Mouse (Mus musculus): ENCODE data around the gene Zfp617.
"Not testable (repeated sequence)": the region's sequence is repeated elsewhere in the genome, so short reads cannot be mapped to it uniquely, and the experiment has no call there.

Gene Zfp617

GRCm38 (mm10) chr8:71908309-71909261 lies at the start of gene Zfp617, which contains the start of gene Zfp882:
Gene Zfp617, plus strand, starts transcription at chr8:71908635.
Gene Zfp882, plus strand, starts transcription at chr8:71908608.
- DNase-seq (ENCODE audit: low spot score in 2 of 2): peak; percentile 87 to 94

DNA sequence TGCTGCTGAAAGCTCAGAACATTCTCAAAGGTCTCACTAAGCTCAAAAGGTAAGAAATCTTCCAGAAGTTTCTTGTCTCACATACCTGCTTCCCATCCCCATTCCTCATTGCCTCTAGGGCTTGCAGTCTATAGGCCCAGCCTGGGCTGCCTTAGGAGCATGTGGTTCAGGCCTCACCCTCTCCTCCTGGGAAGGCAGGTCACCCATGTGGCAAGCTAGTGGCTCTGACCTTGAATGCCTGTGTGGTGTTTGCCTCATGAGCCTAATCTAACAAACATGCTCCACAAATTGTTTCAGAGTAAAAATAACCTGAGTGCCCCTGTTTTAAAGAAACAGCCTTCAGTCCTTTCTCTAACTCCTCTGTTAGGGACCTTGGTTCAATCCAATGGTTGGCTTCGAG lies 46.9 kb upstream of the Zfp617 start:
- not testable (repeated sequence) for DNase-seq (ENCODE audit: low spot score in 2 of 2)

DNA sequence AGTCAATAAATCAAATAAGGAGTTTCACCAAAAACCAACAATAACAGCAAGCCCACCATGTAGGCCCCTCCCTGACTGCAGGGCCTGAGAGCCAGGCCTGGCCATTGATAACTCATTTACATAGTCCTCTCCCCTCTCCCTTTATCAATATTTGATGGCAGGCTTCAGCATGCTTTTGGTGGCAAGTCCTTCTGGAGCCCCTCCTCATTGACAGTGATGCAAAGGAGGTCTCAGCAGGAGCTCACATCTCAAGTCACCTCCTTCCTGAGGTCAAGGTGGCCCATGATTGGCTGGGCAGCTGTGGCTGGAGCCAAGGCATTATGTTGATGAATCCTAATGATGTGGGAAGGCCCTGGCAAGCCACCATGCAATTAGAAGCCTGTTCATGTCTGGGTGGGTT lies 46.4 kb upstream of the Zfp617 start:
- not testable (repeated sequence) for DNase-seq (ENCODE audit: low spot score in 2 of 2)

DNA sequence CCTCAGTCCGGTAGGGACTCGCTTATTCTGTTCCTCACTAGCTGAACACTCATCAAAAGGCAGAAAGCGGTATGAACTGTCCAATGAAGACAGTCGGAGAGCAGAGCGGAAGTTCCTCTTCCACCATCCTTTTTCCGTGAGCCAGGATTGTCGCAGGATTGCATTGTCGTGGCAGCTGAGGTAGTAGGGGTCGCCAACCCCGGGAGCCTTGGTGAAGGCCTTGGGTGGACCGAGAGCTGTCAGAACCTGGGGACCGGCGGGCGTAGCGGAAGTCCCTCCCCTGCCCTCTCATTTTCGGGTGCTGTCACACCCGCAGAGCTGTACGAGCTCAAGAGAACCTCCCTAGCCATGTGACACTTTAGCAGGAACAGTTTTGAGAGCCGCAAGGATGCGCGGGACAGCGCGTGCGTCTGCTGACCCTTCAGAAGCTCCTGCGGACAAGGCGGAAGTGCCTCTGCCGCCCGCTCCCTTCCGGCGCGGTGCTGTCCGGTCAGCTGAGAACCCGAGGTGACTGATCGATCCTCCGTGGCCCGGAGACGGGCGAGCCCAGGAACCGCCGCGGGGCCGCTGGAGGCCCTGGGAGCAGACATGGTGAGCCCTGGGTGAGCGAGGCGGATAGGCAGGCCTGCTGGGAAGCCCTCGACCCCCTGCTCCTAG lies 26.7 kb upstream of the Zfp617 start, which contains the start of gene Zfp709:
TSS of gene Zfp709 (plus strand) at position 402 of the 657 bp plus-strand sequence.
- DNase-seq (ENCODE audit: low spot score in 2 of 2): peak; percentile 20 to 62

DNA sequence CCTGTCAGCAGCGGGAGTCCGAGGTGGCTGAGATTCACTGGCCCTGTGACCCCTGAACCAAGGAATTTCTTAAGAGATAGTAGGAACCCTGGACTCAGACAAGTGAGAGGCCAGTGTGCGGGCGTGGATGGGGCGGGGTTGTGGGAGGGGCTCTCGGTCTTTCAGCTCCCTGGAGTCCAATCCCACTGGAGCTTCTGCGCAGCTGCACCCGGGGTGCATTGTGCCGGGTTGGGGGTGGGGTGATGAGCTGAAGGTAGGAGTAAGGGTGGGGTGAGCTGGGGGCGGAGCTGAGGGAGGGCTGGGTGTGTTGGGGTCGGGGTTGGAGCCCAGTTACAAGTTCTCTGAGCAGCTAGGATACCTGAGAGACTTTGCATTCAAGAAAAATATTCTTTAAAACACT lies 7.8 kb upstream of the Zfp617 start:
- DNase-seq (ENCODE audit: low spot score in 2 of 2): not testable (repeated sequence)

GRCm38 (mm10) chr8:71903084-71903483 lies 5.4 kb upstream of the Zfp617 start:
- DNase-seq (ENCODE audit: low spot score in 2 of 2): not testable (repeated sequence)

DNA sequence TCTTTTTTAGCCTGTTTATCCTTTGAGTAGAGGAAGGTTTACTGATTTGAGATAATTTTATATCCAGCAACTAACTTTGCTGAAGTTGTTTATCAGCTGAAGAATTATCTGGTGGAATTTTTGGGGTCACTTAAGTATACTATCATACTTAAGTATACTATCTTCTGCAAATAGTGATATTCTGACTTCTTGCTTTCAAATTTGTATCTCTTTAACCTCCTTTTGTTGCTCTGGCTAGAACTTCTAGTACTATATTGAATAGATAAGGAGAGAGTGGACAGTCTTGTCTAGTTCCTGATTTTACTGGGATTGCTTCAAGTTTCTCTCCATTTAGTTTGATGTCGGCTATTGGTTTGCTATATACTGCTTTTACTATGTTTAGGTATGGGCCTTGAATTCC lies 1.6 kb upstream of the Zfp617 start:
- no peak for DNase-seq (ENCODE audit: low spot score in 2 of 2)

- no peak for DNase-seq (ENCODE audit: low spot score in 2 of 2)
These were observed 607 bp upstream of the Zfp617 start for GRCm38 (mm10) chr8:71907798-71908257.

DNA sequence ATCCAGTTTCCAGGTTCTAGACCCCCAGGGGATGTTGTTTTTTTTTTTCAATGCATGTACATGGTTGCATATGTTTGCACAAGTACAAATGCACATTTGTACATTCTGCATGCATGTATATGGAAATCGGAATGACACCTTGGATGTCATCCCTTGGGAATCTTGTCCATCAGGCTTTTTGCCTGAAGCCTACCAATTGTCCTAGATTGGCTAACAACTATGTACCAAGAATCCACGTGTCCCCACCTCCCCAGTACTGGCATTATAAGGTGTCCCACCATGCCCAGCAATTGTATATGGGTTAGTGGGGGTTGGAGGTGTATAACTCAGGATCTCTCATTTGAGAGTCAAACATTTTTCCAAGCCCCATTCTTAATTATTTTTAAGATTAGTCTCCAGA lies 3.9 kb downstream of the Zfp617 start:
- no peak for DNase-seq (ENCODE audit: low spot score in 2 of 2)

DNA sequence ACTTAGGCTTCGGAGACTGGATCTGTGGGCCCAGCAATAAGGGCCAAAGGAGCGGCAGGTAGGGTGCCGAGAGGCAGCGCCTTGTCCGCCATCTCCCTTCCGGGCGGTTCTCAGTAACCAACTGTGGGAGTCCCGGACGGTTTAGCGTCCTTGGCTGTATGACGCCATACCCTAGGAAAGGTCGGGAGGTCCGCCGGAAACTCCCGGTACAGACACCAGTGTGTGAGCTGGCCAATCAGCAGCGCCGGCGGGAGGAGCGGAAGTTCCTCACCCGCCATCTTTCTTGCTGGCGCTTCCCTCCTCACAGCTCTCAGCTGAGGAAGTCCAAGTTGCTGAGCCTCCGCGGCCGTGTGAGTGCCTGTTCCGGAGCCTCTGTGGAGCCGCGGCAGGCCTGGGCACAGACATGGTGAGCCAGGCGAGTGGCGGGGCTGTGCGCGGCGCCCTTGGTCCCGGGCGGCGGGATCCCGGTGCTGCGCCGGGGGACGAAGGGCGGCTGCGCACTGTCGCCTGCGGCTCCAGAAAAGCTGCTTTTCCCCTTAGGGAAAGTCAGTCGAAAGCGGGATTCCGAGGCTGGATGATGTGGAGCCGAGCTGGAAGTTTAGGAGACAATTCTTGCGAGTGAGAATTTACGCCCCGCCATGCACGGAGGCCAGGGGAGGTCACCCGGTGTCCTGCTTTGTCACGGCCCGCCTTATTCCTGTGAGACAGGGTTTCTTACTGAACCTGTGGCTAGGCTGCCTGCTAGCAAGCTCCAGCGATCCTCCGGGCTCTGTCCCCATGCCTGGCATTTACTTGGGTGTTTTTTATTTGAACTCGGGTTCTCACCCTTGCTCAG lies 14.3 kb downstream of the Zfp617 start:
- DNase-seq (ENCODE audit: low spot score in 2 of 2): peak; percentile 89 to 96

DNA sequence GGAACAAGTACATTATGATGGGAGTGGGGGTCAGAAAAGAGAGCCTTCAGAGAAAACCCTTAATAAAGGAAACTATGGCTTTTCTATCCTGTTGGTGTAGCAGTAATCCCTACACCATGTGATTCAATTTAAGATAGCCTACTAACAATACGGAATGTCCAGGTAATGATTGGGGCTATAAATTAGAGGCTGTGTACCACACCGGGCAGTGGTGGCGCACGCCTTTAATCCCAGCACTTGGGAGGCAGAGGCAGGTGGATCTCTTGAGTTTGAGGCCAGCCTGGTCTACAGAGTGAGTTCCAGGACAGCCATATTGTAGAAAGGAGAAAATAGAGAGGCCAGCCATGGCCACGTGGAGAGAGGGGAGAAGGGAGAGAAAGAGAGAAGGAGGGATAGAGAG lies 17.4 kb downstream of the Zfp617 start:
- DNase-seq (ENCODE audit: low spot score in 2 of 2): no peak

DNA sequence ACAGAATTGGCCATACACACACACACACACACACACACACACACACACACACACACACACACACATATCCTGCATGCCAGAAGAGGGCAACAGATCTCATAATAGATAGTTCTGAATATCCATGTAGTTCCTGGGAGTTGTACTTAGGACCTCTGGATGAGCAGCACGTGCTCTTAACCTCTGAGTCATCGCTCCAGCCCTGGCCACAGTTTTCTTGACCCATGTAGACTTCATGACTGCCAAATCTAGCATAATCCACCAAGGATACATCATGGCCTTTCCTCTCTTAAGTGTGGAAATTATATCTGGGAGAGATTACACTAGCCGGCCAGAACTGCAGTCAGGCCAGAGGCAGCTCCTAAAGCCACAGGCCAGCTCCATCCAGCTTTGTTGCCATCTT lies 18.1 kb downstream of the Zfp617 start:
- no peak for DNase-seq (ENCODE audit: low spot score in 2 of 2)

GRCm38 (mm10) chr8:71927779-71928178 lies 19.3 kb downstream of the Zfp617 start:
- no peak for DNase-seq (ENCODE audit: low spot score in 2 of 2)

GRCm38 (mm10) chr8:71938037-71938436 lies 29.6 kb downstream of the Zfp617 start:
- not testable (repeated sequence) for DNase-seq (ENCODE audit: low spot score in 2 of 2)

- DNase-seq (ENCODE audit: low spot score in 2 of 2): no peak
These were observed 32.1 kb downstream of the Zfp617 start for GRCm38 (mm10) chr8:71940293-71941208.

DNA sequence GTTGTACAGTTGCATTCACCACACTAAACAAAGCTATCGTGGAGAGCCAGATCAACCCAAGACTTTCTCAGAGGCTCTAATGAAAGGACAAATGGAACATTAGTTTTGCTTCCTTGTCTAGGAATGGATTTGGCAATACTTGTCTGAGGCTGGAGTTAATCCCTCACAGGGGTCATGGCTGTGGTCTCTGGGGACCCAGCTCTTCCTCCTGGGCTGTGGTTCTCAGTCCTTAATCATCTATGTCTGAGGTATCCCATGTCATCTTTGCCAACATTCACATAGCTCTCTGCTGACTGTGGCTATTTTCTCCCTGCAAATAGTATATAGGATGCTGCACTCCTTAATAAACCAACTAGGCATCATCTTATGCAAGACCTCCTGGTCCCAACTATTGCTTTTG lies 33.3 kb downstream of the Zfp617 start:
- DNase-seq (ENCODE audit: low spot score in 2 of 2): no peak

- no peak for DNase-seq (ENCODE audit: low spot score in 2 of 2)
These were observed 40.2 kb downstream of the Zfp617 start for GRCm38 (mm10) chr8:71948624-71949023.

- DNase-seq (ENCODE audit: low spot score in 2 of 2): peak; percentile 93 to 99
These were observed 42.2 kb downstream of the Zfp617 start, which contains the start of gene Zfp961 for GRCm38 (mm10) chr8:71950482-71951221. Gene Zfp961, plus strand, starts transcription at chr8:71951038.

GRCm38 (mm10) chr8:71951436-71952161 lies 43.2 kb downstream of the Zfp617 start:
- DNase-seq (ENCODE audit: low spot score in 2 of 2): no peak
